Mouse (Mus musculus) brain, embryonic 14.5 days (tissue): ENCODE measurements around the gene St8sia1.

Experiments used
- CTCF ChIP-seq: fragments of 200-500 bp; IDR thresholded peaks from 2 replicates; pipeline ENCODE4 v1.5.1; 2012; ENCODE audit warnings: inconsistent platforms, mild to moderate bottlenecking, moderate library complexity, borderline replicate concordance; ENCODE audit not compliant: insufficient read depth, insufficient read length; ENCODE audit errors: extremely low read depth
- POLR2A ChIP-seq: fragments of 200-500 bp; IDR thresholded peaks from 2 replicates; pipeline ENCODE4 v1.6.1; 2012; ENCODE audit warnings: mild to moderate bottlenecking, inconsistent platforms, borderline replicate concordance; ENCODE audit not compliant: poor library complexity, insufficient read depth, insufficient read length, severe bottlenecking; ENCODE audit errors: extremely low read depth

GRCm38 (mm10) chr6:142869715-142870422 lies 94.4 kb downstream of the St8sia1 start:
- TF ChIP-seq CTCF (no peak), POLR2A (no peak)
